Mouse (Mus musculus) midbrain, embryonic 16.5 days (tissue): ENCODE data around the gene Idh1. TPM values are rescaled to one million over a fixed set of nuclear protein-coding genes. Genes with fewer than 3 reads are reported as not detected.

Experiments used
- ATAC-seq: fragments of 200-750 bp; cut with Nextera tagmentation; 2 replicates; pipeline ENCODE4 v1.8.0; 2017; ENCODE audit warnings: moderate TSS enrichment
- H3K27ac ChIP-seq: fragments of 300-500 bp; sonication (generic); 2 replicates; pipeline ENCODE4 v1.5.1; 2014; ENCODE audit warnings: mild to moderate bottlenecking, low read length, mixed read lengths
- H3K27me3 ChIP-seq: fragments of 300-500 bp; sonication (generic); 2 replicates; pipeline ENCODE4 v1.6.1; 2014; ENCODE audit warnings: low read depth, low read length, mixed read lengths; ENCODE audit not compliant: control insufficient read depth, insufficient read depth
- H3K36me3 ChIP-seq: fragments of 300-500 bp; sonication (generic); 2 replicates; pipeline ENCODE4 v1.6.1; 2014; ENCODE audit warnings: mild to moderate bottlenecking, low read length, moderate library complexity, mixed read lengths; ENCODE audit not compliant: control insufficient read depth, insufficient read depth
- H3K4me1 ChIP-seq: fragments of 300-500 bp; sonication (generic); 2 replicates; pipeline ENCODE4 v1.6.1; 2014; ENCODE audit warnings: mild to moderate bottlenecking, low read length, mixed read lengths; ENCODE audit not compliant: control insufficient read depth, insufficient read depth
- H3K4me2 ChIP-seq: fragments of 300-500 bp; sonication (generic); 2 replicates; pipeline ENCODE4 v1.6.1; 2014; ENCODE audit warnings: mild to moderate bottlenecking, low read length, mixed read lengths
- H3K4me3 ChIP-seq: fragments of 300-500 bp; sonication (generic); 2 replicates; pipeline ENCODE4 v1.5.1; 2014; ENCODE audit warnings: low read depth, mild to moderate bottlenecking, low read length, moderate library complexity, mixed read lengths
- H3K9ac ChIP-seq: fragments of 300-500 bp; sonication (generic); 2 replicates; pipeline ENCODE4 v1.6.1; 2014; ENCODE audit warnings: low read depth, low read length, mixed read lengths
- H3K9me3 ChIP-seq: fragments of 300-500 bp; sonication (generic); replicated peaks from 2 replicates; pipeline ENCODE4 v1.6.1; 2014; ENCODE audit warnings: mild to moderate bottlenecking, low read length, mixed read lengths; ENCODE audit not compliant: control insufficient read depth, poor library complexity, severe bottlenecking
- WGBS: fragments of 180-500 bp; shearing (Covaris S2); extraction: QIAGEN DNeasy Blood & Tissue Kit; methylation state at CpG from one replicate; pipeline ENCODE4 v1.1.7; 2014; 5-methylcytosine and 5-hydroxymethylcytosine counted together
- polyA plus RNA-seq: library from polyadenylated mRNA; unstranded; fragments of >200 nt; fragmentation: Nextera tagmentation; extraction: Ambion mirVana; gene quantifications from 2 replicates; pipeline ENCODE4 v1.2.1, GENCODE M21; 2015

Idh1 gene
- polyA plus RNA-seq, 1 experiment from 2014 or later, result 553 TPM

DNA sequence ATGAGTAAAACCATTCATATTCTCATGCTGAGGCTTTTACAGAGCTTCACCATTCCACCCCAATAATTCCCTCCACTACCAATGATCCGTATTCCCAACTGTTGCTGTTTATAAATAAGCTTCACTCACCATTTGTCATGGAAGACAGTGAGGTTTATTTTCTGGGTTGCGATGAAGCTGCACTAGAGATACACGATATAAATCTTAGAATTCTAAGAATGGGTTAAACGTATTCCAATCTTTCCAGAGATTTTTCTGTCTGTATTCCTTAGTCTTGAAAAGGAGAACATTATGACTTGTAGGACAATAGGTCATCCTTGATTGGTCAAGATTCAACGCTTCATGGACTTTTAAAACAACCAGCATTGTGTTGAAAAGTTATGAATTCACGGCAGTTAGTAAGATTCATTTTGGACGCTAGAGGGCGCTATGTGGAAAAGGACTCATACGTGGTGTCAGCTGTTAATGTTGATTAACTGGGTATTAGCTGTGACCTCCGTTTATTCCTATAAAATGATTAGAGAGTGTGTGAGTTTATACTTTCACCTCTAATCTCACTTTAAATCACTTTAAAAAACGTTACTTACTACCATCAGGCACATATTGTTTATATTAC is 6.6 kb downstream of the Idh1 start:
- H3K4me2 ChIP-seq, result peak overlapping the region; percentile 68
- H3K9me3 ChIP-seq, result no peaks in the 10 kb centered on the region
- 3% methylated on average over 11 of the region's 11 CpGs for WGBS
- H3K4me1 ChIP-seq, result peaks cover 28% of the 10 kb centered on the region
- peak overlapping the region; percentile 95 for H3K9ac ChIP-seq
- H3K4me3 ChIP-seq, result peak overlapping the region; percentile 86
- no peak; the same call in 1 of the 2 replicates for ATAC-seq
- H3K27me3 ChIP-seq, result no peaks in the 10 kb centered on the region
- H3K27ac ChIP-seq, result peak overlapping the region; percentile 99
- H3K36me3 ChIP-seq, result no peaks in the 10 kb centered on the region

DNA sequence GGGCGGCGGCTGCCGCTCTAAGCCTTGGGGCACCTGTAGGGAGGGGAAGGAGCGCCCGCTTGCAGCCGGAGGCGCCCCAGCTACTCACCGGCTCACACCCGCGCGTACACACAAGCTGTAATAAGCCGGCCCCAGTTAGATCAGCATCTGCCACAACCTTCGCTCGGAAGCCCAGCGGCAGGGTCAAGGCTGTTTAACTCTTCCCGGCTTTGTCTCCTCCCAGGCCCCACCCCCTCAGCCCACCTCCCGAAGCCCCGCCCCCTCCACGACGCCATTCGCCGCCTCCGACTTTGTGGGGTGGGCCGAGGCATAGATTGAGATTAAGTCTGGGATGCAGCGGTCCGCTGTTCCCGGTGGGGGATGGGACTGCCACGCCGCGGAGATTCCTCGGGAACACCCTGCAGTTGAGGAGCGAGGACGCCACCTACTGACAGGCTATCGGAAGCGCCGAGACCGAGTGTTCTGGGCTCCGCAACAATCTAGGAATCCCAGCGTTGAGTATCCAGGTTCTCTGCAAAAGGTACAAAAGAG is 7.3 kb downstream of the Idh1 start:
- H3K27ac ChIP-seq, result peak overlapping the region; percentile 99
- ATAC-seq, result peak; percentile 94
- H3K27me3 ChIP-seq, result no peaks in the 10 kb centered on the region
- peak overlapping the region; percentile 68 for H3K4me2 ChIP-seq
- under 1% methylated on average over 39 of the region's 39 CpGs for WGBS
- peak overlapping the region; percentile 86 for H3K4me3 ChIP-seq
- H3K36me3 ChIP-seq, result peaks cover 4% of the 10 kb centered on the region
- peaks cover 35% of the 10 kb centered on the region for H3K4me1 ChIP-seq
- H3K9me3 ChIP-seq, result no peaks in the 10 kb centered on the region
- peak overlapping the region; percentile 95 for H3K9ac ChIP-seq

DNA sequence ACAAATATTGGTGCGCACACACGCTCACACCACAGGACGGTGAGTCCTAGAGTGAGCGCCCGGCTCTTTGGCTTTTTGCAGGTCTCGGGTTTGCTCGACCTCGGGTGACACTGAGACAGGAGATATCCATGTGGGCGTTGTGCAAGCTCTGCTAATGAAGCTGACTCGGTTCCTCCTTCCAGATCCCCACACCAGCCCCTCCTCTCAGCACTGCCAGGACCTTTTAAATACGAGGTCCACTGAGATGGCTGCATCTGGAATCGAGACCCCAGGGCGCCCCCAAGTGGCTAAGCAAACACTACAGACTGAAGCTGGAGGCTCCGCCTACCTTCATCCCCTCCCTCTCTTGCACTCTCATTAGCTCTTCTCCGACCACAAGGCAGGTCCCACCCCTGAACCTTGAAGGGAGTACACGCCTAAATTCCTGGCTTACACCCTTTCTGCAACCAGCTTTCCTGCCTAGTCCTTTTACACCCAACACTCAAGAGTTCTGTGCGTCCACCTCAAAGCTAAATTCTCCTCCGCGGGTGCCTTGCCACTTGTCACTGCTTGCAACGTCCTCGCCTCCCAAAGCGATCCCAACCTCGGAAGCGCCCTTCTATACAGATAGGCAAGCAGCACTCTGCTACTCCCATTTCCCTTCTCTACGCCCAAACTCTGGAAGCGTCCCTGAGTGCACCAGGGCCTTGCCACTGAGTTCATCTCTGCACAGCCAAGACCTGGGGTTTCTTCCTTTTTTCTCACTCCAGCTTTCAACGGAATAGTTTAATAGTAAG is 8.0 kb downstream of the Idh1 start:
- H3K27ac ChIP-seq, result peak overlapping the region; percentile 99
- 6% methylated on average over 27 of the region's 27 CpGs for WGBS
- H3K4me2 ChIP-seq, result peak overlapping the region; percentile 68
- H3K9ac ChIP-seq, result peak overlapping the region; percentile 95
- peaks cover 39% of the 10 kb centered on the region for H3K4me1 ChIP-seq
- no peaks in the 10 kb centered on the region for H3K27me3 ChIP-seq
- no peaks in the 10 kb centered on the region for H3K9me3 ChIP-seq
- peak; percentile 88 for ATAC-seq
- peak overlapping the region; percentile 86 for H3K4me3 ChIP-seq
- H3K36me3 ChIP-seq, result peaks cover 6% of the 10 kb centered on the region

DNA sequence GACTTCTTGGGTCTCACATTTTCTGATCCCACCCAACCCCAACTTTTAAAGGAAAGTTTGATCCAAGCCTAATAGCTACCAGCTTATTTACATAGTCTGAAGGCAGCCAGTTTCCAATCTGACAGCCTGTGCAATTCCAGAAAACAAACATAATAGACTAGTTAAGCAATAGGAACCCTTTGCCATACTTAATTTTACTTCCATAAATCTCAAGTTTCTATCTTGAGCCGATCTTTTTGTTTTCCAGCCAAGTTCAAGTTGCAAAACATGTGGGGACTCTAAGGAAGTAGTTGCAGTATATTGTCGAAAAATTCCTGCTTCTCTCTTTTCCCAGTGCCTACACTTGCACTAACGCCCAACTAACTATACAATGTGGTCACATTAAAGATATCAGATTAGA is 8.8 kb downstream of the Idh1 start:
- H3K27ac ChIP-seq, result no peak overlapping the region
- peak overlapping the region; percentile 68 for H3K4me2 ChIP-seq
- no peaks in the 10 kb centered on the region for H3K27me3 ChIP-seq
- H3K9ac ChIP-seq, result 0 out of 2 replicates have a peak overlapping the region, but pooled peaks have one; percentile 20
- peaks cover 45% of the 10 kb centered on the region for H3K4me1 ChIP-seq
- H3K36me3 ChIP-seq, result peaks cover 9% of the 10 kb centered on the region
- ATAC-seq, result no peak
- 53% methylated on average over 3 of the region's 3 CpGs for WGBS
- no peaks in the 10 kb centered on the region for H3K9me3 ChIP-seq
- H3K4me3 ChIP-seq, result peak overlapping the region; percentile 86

DNA sequence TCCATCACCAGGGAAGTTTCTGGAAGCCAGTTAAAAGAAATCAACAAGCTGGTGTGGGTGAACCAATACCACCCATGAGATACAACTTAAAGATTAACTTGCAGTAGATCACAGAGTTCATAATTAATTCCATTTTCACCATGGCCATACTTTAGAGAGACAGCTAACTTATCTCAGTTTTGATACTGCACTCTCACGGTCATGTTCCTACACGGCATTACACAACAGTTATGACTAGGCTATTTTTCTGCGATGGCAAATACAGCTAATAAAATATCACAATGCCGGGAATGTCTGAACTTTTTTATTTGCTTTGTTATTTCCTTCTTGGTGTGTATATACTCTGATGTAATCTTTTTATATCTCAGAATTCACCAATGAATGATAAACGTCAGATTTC is 9.4 kb downstream of the Idh1 start:
- ATAC-seq, result no peak
- peak overlapping the region; percentile 35 for H3K4me2 ChIP-seq
- WGBS, result 84% methylated on average over 5 of the region's 5 CpGs
- no peak overlapping the region for H3K9ac ChIP-seq
- H3K9me3 ChIP-seq, result no peaks in the 10 kb centered on the region
- H3K27me3 ChIP-seq, result no peaks in the 10 kb centered on the region
- peaks cover 9% of the 10 kb centered on the region for H3K36me3 ChIP-seq
- H3K27ac ChIP-seq, result no peak overlapping the region
- H3K4me3 ChIP-seq, result no peak overlapping the region
- H3K4me1 ChIP-seq, result peaks cover 48% of the 10 kb centered on the region

DNA sequence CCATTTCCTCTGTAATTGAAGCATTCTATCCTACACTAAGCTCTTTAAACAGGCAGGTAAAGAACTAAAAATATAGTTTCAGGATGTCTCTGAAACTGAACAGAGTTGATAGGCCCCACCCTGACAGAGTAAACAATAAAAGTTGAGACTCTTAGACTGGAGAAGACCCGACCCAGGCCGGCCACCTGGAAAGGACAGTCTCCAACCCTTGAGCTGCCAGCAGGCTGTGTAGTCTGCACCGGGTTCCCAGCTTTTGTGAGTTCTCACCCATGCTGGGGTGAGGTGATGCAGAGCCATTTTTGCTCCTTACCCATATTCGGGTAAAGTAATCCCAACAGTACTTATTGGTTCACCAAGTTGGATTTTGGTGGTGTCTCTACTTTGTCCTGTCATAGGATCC is 10.1 kb downstream of the Idh1 start:
- H3K4me1 ChIP-seq, result peaks cover 48% of the 10 kb centered on the region
- H3K36me3 ChIP-seq, result peaks cover 9% of the 10 kb centered on the region
- no peak overlapping the region for H3K9ac ChIP-seq
- H3K4me3 ChIP-seq, result no peak overlapping the region
- whole genome bisulfite sequencing, result 70% methylated on average over 4 of the region's 4 CpGs
- ATAC-seq, result no peak
- peak overlapping the region; percentile 32; the same call in 1 of the 2 replicates for H3K4me2 ChIP-seq
- H3K27me3 ChIP-seq, result no peaks in the 10 kb centered on the region
- no peak overlapping the region for H3K27ac ChIP-seq
- no peaks in the 10 kb centered on the region for H3K9me3 ChIP-seq

DNA sequence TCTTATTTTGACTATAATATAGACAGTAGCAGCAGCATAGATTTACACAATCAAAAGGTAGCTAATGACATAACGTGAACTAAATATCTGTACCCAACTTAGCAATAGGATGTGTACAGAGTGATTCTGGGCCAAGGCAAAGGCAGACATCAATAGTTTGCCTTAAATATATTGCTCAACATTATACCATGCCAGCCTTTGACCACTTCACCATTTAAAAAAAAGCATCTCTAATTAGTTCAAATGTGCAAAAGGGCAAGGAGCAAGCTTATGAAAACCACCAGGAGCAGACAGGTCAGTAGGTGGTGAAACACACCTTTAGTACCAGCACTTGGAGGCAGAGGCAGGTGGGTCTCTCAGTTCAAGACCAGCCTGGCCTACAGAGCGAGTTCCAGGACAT is 12.6 kb downstream of the Idh1 start:
- Histone ChIP-seq H3K4me3 (no peak overlapping the region), H3K9ac (no peak overlapping the region), H3K4me2 (no peak overlapping the region), H3K4me1 (peaks cover 48% of the 10 kb centered on the region), H3K36me3 (peaks cover 18% of the 10 kb centered on the region), H3K27me3 (no peaks in the 10 kb centered on the region), H3K9me3 (no peaks in the 10 kb centered on the region), H3K27ac (no peak overlapping the region)
- ATAC-seq, result no peak
- WGBS, result 100% methylated on average over 2 of the region's 2 CpGs

DNA sequence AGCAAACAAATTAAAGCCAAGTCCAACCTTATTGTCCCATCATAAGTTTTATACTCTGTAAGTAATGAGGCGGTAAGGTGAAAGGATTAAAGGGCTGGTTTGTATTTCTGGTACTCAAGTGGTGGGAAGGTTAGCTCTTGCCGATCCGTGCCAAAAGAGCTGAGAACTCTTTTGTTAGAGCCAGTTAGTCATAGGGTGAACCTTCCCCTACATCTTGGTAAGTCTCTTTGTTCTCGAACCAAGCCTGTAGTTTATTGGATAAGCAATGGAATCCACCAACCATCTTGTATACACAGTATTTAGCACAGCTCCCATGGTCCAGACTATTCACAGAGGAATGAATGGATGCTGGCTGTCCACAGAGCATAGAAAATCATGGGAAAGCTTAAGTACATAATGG is 14.7 kb downstream of the Idh1 start:
- Histone ChIP-seq H3K9me3 (no peaks in the 10 kb centered on the region), H3K9ac (no peak overlapping the region), H3K27ac (no peak overlapping the region), H3K27me3 (no peaks in the 10 kb centered on the region), H3K4me1 (peaks cover 33% of the 10 kb centered on the region), H3K4me3 (no peak overlapping the region), H3K4me2 (no peak overlapping the region), H3K36me3 (peaks cover 33% of the 10 kb centered on the region)
- ATAC-seq, result no peak
- 48% methylated on average over 4 of the region's 4 CpGs for WGBS

DNA sequence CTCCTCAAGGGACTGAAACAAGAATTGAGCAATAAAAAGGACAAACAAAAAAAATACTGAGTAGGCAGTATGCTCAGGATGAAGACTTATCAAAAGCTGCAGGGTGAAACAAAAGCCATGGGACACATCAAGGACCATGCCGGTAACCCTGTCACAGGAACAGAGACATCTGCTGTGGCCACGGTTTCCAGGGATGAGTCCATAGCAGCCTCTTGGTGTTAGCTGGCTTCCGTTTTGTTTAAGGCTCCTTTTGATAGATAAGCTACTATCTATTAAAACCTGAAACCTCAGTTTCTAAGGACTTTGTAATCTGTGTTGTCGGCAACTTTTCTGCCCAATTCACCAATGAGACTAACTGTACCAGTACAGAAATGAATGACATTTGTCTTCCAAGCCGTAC is 16.4 kb downstream of the Idh1 start:
- Histone ChIP-seq H3K9me3 (no peaks in the 10 kb centered on the region), H3K27ac (no peak overlapping the region), H3K9ac (no peak overlapping the region), H3K4me3 (no peak overlapping the region), H3K4me1 (peaks cover 21% of the 10 kb centered on the region), H3K36me3 (peaks cover 45% of the 10 kb centered on the region), H3K4me2 (no peak overlapping the region), H3K27me3 (no peaks in the 10 kb centered on the region)
- no peak for ATAC-seq
- 88% methylated on average over 5 of the region's 5 CpGs for WGBS
